Mouse (Mus musculus) heart, postnatal 4 days (tissue): ENCODE results near the gene Trnau1ap. TPM values are rescaled to one million over a fixed set of nuclear protein-coding genes. Genes with fewer than 3 reads are reported as not detected.
"Not testable (repeated sequence)": the region's sequence is repeated elsewhere in the genome, so short reads cannot be mapped to it uniquely, and the experiment has no call there.

Experiments used
- DNase-seq: peaks from one replicate; pipeline ENCODE4 v3.0.0; 2021
- total RNA-seq, 2 experiments: library from RNA; stranded (reverse); gene quantifications; 2 replicates each; pipeline ENCODE4 v1.2.3; 2021

Gene Trnau1ap
- total RNA-seq, 2 experiments from 2014 or later, result 33.5 to 39.1 TPM

DNA sequence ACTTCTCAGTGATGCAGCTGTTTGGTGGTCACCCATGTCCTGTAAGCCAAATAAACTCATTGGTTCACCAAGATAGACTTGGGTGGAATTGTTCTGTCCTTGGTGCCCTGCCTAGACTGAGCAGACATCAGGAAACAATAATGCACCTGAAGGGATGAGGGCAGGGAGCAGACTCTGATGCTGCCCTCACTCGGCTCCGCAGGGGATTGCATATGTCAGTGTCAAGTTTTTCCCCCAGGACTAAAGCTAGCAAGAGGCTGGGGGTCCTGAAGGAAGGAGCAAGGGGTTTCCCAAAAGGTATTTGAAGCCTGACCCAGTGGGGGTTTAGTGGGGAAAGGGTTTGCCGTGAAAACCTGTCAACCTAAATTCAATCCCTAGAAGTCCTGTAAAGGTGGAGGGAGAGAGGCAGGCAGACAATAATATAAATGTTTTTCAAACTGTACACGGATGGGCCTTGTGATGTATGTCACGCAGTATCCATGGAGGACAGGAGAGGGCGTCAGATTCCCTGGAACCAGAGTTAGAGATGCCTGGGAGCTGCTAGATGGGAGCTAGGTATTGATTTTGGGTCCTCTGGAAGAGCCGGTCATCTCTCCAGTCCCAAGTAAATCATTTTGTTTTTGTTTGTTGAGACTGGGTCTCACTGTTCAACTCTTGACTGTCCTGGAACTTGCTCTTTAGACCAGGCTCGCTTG, 33.5 kb downstream of the Trnau1ap start:
- DNase-seq, result no peak

DNA sequence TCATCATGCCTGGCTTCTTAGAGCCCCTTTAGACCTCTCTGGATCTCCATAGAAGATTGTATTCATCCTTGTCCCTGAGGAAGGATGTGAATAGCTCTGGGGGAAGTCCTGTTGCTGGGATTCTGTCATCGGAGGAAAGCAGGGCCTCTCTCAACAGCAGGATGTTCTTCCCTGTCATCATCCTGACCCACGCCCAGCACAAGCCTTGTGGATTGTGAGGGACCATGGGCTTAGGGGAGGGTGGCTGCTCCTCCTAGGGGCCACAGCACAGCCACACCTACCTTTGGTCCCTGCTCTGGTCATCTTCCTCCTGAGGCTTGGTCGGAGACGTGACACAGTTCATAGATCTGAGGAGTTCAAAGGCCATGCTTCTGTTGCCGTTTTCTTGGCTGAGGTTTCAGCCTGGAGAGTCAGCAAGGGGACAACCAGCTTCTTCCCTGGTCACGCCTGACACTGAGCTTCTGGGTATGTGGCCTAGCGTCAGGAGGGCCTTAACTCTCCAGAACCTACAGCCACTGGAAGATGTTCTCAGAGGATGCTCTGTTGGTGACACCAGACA, 35.6 kb downstream of the Trnau1ap start:
- no peak for DNase-seq

DNA sequence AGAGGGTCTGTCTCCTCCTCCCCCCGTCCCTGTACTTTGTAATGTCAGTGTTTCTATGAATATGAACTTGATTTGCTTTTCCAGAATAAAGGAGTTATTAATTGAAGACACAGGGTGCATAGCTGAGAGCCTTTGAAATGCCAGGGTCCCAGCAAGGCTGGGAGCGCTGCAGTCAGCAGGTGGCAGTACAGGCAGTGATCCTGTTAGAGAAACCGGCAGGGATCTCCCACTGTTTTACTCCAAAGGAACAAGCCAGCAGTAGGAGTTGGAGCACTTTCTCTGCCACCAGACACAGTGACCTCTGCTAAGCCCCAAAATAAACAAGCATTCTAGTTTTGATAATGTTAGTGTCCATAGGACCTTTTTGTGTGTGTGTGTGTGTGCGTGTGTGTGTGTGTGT, 36.4 kb downstream of the Trnau1ap start:
- DNase-seq, result peak; percentile 77

DNA sequence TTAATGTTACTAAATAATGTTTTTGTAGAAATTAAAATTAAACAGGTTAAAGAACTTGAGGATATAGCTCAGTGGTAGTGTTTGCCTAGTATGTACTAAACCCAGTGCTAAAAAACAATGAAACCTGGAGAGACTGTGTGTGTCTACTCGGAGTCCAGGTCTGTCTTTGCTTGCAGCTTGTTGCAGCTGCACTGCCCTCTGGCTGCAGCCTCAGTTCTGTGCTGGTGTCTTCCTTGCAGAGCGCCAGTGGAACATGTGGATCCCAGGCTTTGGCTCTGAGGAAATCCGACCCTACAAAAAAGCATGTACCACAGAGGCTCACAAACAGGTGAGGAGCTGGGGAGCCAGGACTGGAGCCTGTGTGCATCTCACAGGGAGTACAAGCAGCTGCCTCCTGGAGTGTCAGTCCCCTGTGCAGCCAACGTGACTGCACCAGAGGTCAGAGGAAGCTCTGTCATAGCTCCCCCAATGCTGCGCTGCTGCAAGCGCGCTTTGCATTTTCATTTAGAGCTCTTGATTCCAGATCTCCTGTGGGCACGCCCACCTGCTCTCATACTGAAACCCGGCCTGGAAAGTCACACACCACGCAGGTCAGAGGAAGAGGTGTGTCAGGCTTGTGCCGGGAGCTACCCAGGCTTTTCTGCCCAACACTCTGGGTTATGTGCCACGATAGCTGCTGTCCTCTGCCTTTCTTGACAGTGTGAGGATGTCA, 37.6 kb downstream of the Trnau1ap start:
- DNase-seq, result no peak

DNA sequence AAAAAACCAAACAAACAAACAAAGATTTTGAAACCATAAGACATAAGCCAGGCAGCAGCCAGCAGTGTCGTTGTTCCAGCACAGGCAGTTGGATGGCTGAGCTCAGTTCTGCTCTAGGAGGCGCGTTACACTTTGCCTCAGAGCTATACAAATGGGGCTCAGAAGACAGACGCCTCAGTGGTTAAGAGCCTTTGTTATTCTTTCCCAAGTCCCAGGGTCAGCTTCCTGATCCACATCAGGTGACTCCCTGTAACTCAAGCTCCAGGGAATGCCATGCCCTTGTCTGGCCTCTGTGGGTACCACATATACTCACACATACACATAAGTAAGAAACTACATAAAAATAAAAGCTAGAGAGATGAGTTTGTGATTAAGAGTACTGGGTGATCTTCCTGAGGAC, 38.3 kb downstream of the Trnau1ap start:
- DNase-seq, result no peak

DNA sequence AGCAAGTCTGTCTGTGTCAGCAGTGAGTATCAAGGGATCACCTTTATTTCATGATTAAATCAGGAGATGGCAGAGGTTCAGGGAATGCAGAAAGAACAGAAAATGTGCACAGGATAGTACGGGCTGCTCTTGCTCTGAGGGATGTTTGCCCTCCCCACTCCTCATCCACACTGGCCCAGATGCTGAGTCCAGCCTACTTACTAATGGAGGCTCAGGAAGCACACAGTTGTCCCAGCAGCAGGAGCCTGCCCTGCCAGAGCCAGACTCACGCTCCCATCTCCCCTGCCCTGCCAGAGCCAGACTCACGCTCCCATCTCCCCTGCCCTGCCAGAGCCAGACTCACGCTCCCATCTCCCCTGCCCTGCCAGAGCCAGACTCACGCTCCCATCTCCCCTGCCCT, 40.5 kb downstream of the Trnau1ap start:
- DNase-seq, result not testable (repeated sequence)

DNA sequence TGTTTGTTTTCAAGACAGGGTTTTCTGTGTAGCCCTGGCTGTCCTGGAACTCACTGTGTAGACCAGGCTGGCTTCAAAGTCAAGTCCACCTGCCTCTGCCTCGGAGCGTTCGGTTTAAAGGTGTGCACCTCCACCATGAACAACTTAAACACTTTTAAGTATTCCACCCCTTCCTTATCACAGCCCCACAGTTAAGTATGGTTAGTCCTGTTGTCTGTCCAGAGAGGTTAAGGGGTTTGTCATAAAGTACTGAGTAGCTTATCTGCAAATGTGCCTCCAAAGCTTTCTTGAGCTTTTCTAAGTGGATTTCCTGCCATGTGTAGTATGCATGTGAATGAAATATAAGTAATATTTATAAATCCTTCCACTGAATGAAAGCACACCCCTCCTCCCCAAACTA, 53.4 kb downstream of the Trnau1ap start:
- DNase-seq, result no peak

DNA sequence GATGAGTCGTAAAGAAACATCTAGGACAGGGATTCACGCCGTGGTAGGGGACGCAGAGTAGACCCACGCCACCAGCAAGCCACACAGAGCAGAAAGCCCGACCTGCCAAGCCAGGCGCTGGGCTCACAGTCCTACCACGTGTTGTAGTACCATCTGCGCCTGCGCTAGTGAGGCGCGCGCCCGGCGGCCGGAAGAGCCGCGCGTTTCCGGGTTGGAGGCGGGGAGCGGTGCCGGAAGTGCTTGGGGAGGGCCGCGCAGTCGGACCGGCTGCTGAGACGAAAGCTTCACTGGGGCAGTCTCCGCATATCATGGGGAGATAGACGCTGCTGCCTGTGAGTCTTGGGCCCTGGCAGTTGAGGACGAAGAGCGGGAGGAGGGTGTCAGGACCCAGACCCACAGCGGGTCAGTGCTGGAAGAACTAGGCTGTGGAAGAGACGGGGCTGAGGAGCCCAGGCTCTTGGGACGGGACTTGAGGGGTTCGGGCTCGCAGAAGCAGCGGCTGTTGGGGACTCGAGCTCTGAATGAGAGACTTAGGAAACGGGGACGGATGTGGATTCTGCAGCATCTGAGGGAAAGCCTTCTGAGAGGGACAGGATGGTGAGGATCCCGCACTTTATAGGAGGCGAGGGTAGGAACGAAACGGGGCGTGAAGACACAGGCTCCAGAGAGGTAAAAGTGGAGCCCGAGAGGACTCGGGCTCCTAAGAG, 55.0 kb downstream of the Trnau1ap start, which contains the start of gene Taf12:
Gene Taf12 (plus strand): TSS at position 220 of the 707 bp plus-strand sequence.
- peak; percentile 94 for DNase-seq

DNA sequence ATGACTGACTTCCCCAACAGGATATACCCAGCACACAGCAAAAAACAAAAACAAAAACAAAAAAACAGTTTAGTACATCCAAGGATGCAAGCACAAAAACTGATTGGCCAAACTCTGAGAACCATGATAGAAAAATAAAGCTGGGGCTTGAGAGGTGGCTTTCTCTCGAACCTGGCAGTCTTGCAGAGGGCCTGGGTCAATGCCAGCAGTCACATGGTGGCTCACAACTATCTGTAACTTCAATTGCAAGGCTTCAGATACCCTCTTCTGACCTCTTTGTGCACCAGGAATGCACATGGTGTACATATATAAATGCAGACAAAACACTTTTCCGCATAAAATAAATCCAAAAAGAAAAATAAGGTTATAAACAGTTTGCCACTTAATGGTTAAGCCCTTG, 56.2 kb downstream of the Trnau1ap start:
- peak; percentile 30 for DNase-seq

DNA sequence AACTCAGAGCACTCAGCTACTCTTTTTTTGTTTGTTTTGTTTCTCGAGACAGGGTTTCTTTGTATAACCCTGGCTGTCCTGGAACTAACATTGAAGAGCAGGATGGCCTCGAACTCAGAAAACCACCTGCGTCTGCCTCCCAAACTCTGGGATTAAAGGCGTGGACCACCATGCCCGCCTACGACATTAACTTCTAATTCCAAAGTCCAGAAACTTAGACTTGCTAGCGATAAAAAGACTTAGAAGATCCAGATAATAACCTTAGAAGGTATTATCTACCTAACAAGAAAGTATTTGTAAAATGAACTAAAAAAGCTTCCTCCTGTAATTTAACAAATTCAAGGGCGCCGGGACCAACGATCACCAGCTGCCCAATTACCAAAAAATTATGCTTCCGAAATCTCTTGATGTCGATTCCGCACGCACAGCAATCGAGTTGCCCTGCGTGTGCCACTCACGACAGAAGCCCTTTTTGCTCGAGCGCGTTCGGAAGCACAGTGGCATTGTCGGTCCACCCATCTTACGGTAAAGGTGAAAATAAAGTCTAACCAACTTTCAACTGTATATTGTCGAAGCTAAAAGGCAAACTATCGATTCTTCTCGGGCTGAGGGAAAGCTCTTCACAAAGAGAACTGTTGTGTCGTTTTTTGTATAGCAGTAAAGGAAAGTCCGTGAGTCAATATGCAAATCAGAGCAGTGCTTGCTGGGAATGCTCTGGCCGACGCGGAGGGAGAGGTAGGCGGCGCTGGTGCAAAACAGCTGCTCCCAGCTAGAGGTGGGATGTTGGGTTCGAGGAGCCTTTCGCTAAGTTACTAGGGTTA, 59.4 kb downstream of the Trnau1ap start:
- peak; percentile 86 for DNase-seq

DNA sequence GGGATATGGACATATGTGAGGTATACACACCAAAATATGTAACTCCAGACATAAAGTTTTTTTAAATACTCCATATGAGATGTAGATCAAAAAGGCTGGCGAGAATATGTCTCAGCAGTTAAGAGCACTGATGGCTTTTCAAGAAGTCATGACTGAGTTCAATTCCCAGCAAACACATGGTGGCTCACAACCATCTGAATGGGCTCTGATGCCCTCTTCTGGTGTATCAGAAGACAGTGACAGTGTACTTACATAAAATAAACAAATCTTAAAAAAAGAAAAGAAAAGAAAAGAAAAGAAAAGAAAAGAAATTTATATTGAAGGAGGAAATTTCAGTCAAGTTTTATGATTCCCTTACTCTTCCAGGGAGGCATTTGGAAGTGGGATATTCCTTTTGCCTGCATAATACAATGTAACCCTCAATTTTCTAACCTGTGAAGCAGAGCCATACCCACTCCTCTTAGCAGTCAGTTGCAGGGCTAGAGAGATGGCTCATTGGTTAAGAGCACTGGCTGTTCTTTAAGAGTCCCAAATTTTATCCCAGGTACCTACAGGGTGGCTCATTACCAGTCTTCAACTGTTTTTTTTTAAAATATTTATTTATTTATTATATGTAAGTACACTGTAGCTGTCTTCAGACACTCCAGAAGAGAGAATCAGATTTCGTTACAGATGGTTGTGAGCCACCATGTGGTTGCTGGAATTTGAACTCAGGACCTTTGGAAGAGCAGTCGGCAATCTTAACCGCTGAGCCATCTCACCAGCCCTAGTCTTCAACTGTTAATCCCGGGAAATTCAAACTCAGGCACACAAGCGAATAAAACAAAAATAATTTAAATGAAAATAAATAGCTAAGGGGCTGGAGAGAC, 60.2 kb downstream of the Trnau1ap start:
- no peak for DNase-seq

DNA sequence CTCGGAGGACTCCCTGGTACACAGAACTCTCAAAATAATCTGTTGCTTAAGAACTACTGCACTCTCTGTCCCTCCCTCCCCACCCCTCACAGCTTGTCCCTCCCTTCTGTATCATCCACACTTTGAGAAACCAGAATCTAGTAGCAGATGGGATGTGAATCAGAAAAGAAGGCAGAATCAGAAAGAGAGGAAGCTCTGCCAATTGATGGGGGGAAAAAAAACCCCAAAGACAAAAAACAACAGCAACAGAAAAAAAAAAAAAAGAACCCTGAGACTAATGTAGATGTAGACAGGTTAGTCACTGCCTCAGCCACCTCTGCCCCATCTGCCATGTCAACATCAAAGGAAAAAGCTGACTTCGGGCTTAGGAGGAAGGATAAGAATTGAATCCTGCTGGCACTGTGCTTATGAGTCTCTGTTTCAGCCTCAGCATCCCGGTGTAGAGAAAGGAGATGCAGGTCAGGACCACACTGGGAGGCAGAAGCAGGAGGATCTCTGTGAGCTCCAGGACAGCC, 62.4 kb downstream of the Trnau1ap start:
- no peak for DNase-seq

DNA sequence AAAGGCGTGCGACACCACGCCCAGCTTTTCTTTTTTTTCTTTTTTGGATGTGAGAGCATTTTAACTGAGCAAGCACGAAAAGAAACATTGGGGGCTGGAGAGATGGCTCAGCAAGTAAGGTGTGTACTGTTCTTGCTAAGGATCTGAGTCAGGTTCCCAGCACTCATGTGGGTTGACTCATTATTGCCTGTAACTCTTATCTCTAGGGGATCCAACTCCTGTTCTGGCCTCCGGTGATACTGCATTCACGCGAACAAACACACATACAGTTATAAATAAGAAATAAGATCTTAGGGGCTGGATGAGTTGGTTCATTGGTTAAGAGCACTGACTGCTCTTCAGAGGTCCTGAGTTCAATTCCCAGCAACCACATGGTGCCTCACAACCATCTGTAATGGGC, 66.0 kb downstream of the Trnau1ap start:
- DNase-seq, result no peak

DNA sequence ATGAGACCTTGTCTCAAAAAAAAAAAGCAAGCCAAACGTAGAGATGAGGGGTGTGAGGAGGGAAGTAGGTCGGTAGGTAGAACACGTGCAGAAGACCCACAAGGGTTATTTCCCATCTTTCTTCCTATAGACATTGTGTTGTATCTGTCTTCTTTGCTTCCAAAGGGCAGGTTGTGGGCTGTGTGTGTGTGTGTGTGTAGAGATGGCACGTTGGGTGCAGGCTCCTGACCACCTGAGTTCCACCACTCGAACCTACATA, 67.1 kb downstream of the Trnau1ap start:
- no peak for DNase-seq

Other genes with a start within 250 kb of the Trnau1ap start
- gene Oprd1, start 185.1 kb downstream of the Trnau1ap start, total RNA-seq, result under 1 TPM; 0.45 to 0.54 TPM
- 10 to 100 TPM; 48.2 to 51.9 TPM for gene Ythdf2, start 117.2 kb downstream of the Trnau1ap start, total RNA-seq
- gene Gmeb1, start 67.9 kb downstream of the Trnau1ap start, total RNA-seq, result 10 to 100 TPM; 19.4 to 21.1 TPM
- gene Taf12, start 55.2 kb downstream of the Trnau1ap start, total RNA-seq, result 10 to 100 TPM; 20.2 to 23.8 TPM
- 1 to 10 TPM; 1.2 to 1.5 TPM for gene Rab42, start 26.2 kb downstream of the Trnau1ap start, total RNA-seq
- 10 to 100 TPM; 25.1 to 25.3 TPM for gene Rcc1, start 24.1 kb upstream of the Trnau1ap start, total RNA-seq
- gene Phactr4, start 93.0 kb upstream of the Trnau1ap start, total RNA-seq, result 10 to 100 TPM; 30.2 to 37.6 TPM
- gene Med18, start 134.4 kb upstream of the Trnau1ap start, total RNA-seq, result 10 to 100 TPM; 10.3 to 11.0 TPM
- gene Sesn2, start 181.0 kb upstream of the Trnau1ap start, total RNA-seq, result 1 to 10 TPM; 3.9 to 4.2 TPM
- gene Atpif1, start 204.1 kb upstream of the Trnau1ap start, total RNA-seq, result 100 to 1,000 TPM; 626 to 671 TPM
- 10 to 100 TPM; 77.0 to 79.0 TPM for gene Dnajc8, start 206.0 kb upstream of the Trnau1ap start, total RNA-seq
- gene Ptafr, start 234.5 kb upstream of the Trnau1ap start, total RNA-seq, result 1 to 10 TPM in 1 of 2 experiments, under 1 TPM in 1; 0.86 to 1.3 TPM